Mouse (Mus musculus): ENCODE results near the gene Rnf167. TPM values are rescaled to one million over a fixed set of nuclear protein-coding genes. Genes with fewer than 3 reads are reported as not detected.
A peak's percentile ranks its signal among the peaks of the same experiment; 100 is the strongest.

Gene Rnf167
- total RNA-seq, 2 experiments from 2014 or later, result 85.6 to 88.0 TPM

DNA sequence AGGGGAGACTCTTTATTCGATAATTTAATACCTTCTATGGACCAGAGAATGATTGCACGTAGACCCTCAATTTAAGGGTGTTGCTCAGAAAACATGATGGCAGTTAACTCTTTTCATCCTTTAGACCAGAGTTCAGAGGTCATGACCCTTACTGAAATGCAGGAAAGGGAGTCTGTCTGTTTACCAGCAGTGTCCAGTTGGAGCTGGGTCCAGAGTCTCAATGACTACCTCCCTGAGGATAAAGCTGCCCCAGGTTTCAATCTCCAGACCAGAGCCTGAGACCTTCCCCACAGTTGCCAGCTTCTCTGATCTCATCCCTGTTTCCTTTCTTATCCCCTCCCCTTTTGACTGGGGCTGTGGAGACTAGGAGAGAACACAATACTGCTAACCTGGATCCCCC lies 31.5 kb downstream of the Rnf167 start:
- no peak for DNase-seq

DNA sequence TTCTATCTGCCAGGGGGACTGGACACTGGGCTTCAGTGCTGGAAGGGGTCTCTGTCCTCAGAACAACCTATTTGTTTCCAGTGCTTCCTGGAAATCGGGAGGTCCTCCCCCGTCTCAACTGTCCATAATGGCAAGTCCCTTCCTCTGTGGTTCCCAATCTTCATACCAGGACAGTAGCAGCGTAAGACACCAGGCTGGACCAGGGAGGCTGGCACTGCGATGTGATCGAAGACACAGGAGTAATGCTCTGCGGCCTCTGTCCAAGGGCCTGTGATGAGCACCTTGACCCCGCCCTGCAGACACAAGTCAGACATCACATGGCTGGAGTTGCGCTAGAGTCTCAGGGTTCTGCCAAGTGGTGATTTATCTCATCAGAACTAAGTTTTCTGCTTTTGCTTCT lies 32.3 kb downstream of the Rnf167 start:
- DNase-seq, result no peak

DNA sequence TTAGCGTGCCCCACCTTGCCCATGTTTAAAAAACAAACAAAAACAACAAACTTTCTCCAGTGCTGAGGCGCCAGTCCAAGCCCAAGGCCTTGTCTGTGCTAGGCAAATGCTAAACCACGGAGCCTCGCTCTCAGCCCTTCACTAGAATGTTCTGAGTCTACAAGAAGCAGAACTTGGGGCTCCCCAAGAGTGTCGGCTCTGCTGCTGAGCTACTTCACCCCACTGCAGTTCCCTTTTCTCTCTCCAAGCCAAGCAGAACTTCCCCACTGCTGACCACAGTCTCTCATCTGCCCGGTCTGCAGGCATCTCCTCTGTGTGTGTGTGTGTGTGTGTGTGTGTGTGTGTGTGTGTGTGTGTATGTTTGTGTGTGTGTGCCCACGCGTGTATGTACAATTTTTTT lies 32.9 kb downstream of the Rnf167 start:
- DNase-seq, result no peak

DNA sequence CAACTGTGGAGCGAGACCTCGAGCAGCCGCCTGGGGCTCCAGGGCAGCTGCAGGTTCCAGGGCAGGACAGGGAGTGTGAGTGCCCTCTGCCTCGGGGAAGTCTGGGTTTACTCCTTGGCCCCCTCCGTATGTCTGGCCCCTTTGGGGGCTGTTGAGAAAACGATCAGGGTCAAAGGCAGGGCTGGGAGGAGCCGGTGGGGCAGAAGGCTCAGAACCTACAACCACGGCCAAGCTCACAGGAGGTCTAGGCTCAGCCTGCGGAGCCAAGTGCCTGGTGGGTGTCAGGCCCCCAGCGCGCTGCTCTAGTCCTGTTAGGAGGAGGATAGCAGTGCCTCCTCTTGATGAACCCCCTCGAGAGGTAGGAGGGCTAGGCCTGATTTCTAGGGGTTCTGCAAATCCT lies 34.1 kb downstream of the Rnf167 start:
- no peak for DNase-seq

DNA sequence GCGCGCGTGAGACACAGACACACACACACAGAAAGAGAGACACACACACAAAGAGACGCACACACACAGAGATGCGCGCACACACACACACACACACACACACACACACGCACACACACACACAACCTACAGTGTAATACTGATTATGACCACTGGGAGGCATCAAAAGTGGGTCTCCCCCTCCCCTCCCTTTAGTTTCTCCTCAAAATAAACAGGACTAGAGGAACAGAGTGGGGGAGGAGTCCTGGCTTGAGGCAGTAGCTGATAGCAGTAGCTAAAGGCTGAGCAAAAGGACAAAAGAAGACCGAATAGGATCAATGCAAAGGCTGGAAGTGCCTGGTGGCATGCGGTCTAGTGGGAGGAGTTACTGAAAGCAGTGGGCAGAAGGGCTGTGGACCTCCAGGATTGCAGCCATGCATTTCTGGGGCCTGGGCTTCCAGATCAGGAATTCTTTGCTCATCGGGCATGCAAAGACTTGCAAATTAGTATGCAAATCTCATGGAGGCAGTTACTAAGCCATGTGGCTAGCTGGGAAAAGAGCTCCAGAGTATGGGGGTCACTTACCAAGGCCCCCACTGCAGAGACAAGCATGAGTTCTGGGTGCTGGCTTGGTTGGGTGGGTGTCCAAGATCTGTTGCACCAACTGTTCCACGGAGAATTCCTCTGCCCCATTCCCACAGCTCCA lies 35.0 kb downstream of the Rnf167 start:
- DNase-seq, result no peak

DNA sequence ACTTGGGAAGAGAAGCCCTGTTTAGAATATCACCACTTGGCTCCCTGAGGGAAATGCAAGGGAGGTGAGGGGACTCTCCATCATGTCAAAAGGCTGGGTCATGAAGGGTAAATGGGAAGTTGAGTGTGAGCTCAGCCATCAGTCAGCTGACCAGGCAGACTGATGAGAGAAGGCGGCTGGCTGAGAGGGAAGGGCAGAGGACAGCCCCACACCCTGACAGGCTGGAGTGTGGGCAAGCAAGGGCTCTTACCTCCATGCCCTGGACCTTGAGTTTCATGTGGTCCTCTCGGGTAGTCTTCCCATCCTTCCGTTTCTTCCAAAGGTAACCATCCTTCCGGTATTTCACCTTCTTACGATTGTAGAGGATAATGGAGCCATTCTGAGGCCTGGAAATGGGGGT lies 36.6 kb downstream of the Rnf167 start:
- DNase-seq, result no peak

DNA sequence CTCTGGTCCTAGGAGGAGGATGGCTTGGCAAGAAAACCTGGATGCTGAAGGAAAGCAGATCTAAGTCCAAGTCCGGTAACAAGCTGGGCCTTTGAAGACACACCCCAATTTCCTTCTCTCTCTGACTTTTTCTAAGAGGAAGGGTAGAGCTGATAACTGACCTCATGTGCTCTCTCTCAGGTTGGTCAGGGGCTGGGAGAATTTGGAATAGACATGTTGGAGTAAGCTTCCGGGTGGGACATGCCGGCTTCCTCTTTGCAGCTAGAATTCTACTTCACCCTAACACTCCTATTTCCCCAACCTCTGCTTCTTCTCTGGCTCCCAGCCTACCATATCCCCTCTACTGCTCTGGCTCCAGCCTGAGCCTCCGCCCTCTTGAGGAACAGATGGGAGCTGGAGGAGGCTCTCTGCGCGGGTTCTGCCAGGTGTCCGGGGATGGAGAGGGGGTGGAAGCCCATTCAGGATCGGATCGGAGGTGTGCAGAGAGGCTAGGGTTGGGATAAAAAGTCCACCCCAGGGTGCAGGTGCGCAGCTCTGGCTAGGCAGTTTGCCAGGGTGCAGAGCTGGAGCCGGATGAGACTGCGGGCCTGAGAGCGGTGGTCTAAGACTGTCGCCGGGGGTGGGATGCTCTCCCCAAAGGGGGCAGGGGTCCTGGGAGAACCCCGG lies 40.0 kb downstream of the Rnf167 start:
- DNase-seq, result peak; percentile 76 to 77

DNA sequence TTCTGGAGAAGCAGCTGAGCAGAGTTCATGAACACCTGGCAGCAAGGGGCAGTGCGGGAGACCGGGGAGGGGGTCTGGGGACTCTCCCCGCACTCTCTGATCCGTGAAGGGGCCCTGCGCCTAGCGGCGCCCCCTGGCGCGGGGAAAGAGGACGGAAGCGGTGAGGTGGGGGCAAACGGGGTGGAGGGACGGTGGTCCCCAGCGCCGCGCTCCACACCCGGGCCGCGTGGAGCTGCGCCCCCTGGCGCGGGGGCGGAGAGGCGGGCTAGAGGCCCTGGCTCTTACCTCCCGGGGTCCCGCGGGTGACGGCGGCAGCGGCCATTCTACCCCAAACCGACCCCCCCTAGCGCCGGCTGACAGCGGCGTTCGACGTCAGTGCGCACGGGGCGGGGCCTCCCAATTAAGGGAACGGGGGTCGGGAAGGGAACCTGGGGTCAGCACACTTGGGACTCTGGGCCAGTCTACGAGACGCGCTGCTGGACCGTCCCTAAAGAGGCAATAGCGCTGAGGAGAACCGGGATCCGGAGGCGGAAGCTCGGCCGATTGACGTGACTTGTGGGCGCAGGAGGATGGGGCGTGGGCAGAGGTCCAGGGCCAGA lies 40.7 kb downstream of the Rnf167 start, which contains the start of gene Camta2:
Gene Camta2, minus strand, starts transcription at position 505 of the 599 bp plus-strand sequence.
- DNase-seq, result peak; percentile 88 to 91

DNA sequence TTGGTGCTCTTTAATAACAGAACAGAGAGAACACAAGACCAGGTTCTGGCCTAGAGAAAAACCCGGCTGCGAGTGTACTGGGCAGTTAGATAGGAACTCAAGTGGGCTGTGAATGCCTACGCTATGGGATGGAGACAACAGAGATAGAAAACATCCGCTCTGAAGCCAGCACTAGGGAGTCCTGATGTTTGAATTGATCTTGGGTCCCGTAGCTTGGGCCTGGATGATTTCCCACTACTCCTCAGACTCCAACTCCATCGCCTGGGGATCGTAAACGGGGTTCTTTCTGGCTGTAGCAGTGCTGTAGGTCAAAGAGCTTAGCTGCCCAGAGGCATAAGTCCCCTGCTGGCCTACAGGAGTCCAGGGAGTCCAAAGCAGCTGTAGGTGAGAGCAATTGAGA lies 41.3 kb downstream of the Rnf167 start:
- no peak for DNase-seq

DNA sequence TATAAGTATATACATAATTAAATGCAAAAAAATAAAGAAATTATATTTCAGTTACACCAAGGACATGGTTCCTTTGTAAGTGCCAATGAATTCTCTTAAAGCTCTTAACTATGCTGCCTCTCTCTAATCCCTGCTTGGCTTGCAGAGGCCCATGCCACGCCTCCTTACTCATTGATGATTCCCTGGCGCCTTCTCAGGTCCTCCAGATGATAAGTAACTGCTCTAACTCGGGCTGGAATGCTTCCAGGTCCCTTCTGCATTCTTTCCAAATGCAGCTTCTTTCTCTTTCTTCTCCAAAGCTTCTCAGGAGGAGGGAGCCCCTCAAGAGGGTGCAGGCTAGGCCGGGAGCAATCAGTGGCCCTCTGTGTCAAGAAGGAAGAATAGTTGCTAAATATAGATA lies 42.5 kb downstream of the Rnf167 start:
- DNase-seq, result no peak

DNA sequence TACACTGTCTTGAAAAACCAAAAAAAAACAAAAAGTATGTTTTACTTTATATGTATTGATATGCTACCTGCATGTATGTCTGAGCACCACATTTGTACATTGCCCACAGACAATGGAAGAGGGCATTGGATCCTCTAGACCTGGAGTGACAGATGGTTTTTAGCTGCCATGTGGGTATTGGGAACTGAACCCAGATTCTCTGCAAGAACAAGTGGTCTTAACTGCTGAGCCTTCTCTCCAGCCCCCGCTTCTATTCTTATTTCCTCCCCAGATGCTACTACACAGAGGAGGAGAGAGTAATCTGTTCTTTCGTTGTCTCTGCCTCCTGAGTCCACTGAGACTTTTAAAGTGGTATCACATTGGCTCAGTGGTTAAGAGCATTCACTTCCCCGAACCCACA lies 46.5 kb downstream of the Rnf167 start:
- DNase-seq, result no peak

DNA sequence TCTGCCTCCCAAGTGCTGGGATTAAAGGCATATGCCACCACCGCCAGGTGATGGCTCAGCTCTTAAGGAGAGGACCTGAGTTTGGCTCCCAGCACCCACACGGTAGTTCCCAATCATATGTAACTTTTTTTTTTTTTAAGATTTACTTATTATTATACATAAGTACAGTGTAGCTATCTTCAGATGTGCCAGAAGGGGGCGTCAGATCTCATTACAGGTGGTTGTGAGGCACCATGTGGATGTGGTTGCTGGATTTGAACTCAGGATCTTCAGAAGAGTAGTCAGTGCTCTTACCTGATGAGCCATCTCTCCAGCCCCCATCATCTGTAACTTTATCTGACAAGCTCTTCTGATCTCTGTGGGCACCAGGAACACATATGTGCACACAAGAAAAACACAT lies 50.3 kb downstream of the Rnf167 start:
- DNase-seq, result no peak

DNA sequence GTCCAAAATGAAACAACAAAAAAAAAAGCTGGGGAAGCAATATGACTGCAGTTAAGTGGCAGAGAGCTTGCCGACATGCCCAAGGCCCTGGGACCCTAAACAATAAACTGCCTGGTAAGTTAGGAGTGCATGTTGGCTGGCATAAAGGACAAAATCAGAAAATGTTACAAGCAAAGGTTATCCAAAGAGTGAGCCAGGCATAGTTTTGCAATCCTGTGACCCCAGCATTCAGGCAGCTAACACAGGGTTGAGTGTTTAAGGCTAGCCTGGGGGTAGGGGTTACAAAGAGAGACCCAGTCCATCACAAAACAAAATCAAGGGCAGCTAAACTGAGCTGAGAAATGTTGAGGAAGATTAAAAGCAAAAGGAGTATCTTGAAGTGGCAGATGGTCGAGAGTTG lies 52.0 kb downstream of the Rnf167 start:
- DNase-seq, result no peak

DNA sequence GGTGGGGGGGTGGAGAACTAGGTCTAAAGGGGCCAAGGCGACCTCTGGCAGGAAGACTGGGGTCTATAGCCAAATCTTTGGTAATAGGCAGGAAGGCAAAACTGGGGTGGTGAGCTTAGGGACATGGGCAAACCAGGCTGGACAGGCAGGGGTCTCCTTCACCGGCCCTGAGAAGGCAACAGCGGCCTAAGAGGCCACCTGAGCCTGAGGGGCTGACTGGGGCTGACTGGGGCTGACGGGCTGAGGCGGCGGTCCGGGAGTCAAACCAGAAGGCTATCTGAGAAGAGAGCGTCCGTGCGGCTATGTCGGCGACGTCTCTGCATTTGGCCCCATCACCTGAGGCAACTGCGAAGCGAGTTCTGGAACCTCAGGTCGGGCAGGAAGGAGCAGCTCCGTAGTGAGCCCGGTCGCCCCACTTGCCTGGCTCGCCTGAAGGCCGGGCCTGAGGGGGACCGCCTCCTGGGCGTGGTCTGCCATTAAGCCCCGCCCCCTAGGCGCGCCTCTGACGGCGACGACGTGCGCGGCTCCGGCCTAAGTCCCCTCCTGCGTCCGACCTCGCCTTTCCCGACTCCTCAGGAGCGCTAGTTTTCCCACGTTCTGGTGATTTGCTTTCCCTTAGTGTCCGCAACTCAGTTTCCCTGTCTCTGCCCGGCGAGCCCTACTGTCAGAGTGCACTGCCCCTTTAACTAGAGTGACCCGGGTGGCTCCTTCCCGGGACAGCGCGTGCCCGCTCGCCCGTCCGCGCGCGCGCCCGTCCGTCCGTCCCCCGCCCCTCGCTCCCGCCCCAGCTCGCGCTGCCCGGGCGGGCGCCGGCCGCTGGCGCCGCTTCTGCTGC lies 52.9 kb downstream of the Rnf167 start, which contains the start of the genes Inca1 and Kif1c:
Gene Inca1, minus strand, starts transcription at position 434 of the 835 bp plus-strand sequence.
Gene Kif1c, plus strand, starts transcription at position 827 of the 835 bp plus-strand sequence.
- peak; percentile 94 to 95 for DNase-seq

DNA sequence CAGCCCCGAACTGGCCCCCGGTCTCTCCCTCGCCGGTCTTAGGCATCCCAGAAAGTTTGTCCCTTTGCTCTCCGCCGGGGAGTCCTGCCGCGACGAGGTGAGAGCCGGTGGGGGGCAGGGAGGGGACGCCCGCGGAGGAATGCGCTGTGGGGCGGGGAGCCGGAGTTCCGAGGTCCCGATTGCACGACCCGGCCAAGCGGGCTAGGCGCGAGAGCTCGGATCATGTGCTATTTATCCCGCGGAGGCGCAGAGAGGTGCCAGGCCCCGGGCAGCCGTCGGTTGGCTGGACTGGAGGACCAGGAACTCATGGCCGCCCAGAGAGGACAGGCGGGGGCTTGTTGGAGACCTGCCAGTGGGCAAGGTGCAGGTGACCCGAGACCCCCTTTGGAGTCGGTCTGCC lies 53.6 kb downstream of the Rnf167 start:
- DNase-seq, result peak in 1 of 2 experiments; percentile 63

Other genes with a start within 250 kb of the Rnf167 start
- 10 to 100 TPM; 33.3 to 36.2 TPM for gene Pelp1, start 237.2 kb upstream of the Rnf167 start, total RNA-seq (2021)
- gene Arrb2, start 214.6 kb upstream of the Rnf167 start, total RNA-seq (2021), result 100 to 1,000 TPM; 103 to 112 TPM
- gene Med11, start 195.3 kb upstream of the Rnf167 start, total RNA-seq (2021), result 10 to 100 TPM; 13.2 to 17.3 TPM
- under 1 TPM; 0.25 to 0.46 TPM for gene Zmynd15, start 187.8 kb upstream of the Rnf167 start, total RNA-seq (2021)
- under 1 TPM; 0.68 to 0.97 TPM for gene Cxcl16, start 187.3 kb upstream of the Rnf167 start, total RNA-seq (2021)
- not detected for gene Tm4sf5, start 142.0 kb upstream of the Rnf167 start, total RNA-seq (2021)
- gene Vmo1, start 132.6 kb upstream of the Rnf167 start, total RNA-seq (2021), result not detected
- not detected for gene Gltpd2, start 128.0 kb upstream of the Rnf167 start, total RNA-seq (2021)
- gene Psmb6, start 121.9 kb upstream of the Rnf167 start, total RNA-seq (2021), result 100 to 1,000 TPM; 174 to 193 TPM
- not detected for gene Gm40193, start 114.3 kb upstream of the Rnf167 start, total RNA-seq (2021)
- 10 to 100 TPM; 17.5 to 17.7 TPM for gene Pld2, start 107.2 kb upstream of the Rnf167 start, total RNA-seq (2021)
- gene Mink1, start 84.4 kb upstream of the Rnf167 start, total RNA-seq (2021), result 100 to 1,000 TPM; 448 to 494 TPM
- 1 to 10 TPM; 1.2 to 1.7 TPM for gene 4930544D05Rik, start 31.4 kb upstream of the Rnf167 start, total RNA-seq (2021)
- gene Chrne, start 28.0 kb upstream of the Rnf167 start, total RNA-seq (2021), result not detected
- gene Gp1ba, start 8.1 kb upstream of the Rnf167 start, total RNA-seq (2021), result not detected
- gene Slc25a11, start 244 bp downstream of the Rnf167 start, total RNA-seq (2021), result 100 to 1,000 TPM; 115 to 119 TPM
- 100 to 1,000 TPM; 346 to 373 TPM for gene Pfn1, start 7.4 kb downstream of the Rnf167 start, total RNA-seq (2021)
- gene Eno3, start 10.0 kb downstream of the Rnf167 start, total RNA-seq (2021), result 1 to 10 TPM; 5.2 to 7.4 TPM
- 10 to 100 TPM; 48.2 to 50.8 TPM for gene Spag7, start 22.2 kb downstream of the Rnf167 start, total RNA-seq (2021)
- 100 to 1,000 TPM; 362 to 388 TPM for gene Camta2, start 40.9 kb downstream of the Rnf167 start, total RNA-seq (2021)
- gene Inca1, start 52.9 kb downstream of the Rnf167 start, total RNA-seq (2021), result 1 to 10 TPM; 3.0 to 3.5 TPM
- gene Kif1c, start 53.3 kb downstream of the Rnf167 start, total RNA-seq (2021), result 10 to 100 TPM; 75.2 to 83.8 TPM
- gene Zfp3, start 117.0 kb downstream of the Rnf167 start, total RNA-seq (2021), result 10 to 100 TPM; 21.9 to 23.2 TPM
- gene Scimp, start 165.4 kb downstream of the Rnf167 start, total RNA-seq (2021), result not detected
- 100 to 1,000 TPM; 126 to 128 TPM for gene Rabep1, start 197.5 kb downstream of the Rnf167 start, total RNA-seq (2021)

All from layer of hippocampus, postnatal 36 days (tissue).